Mouse (Mus musculus) midbrain, postnatal 0 days (tissue): ENCODE data around the gene Sipa1l1. TPM values are rescaled to one million over a fixed set of nuclear protein-coding genes. Genes with fewer than 3 reads are reported as not detected.

Experiments
- ATAC-seq: fragments of 200-750 bp; cut with Nextera tagmentation; 2 replicates; pipeline ENCODE4 v1.8.0; 2017; ENCODE audit warnings: moderate number of reproducible peaks, mild to moderate bottlenecking, moderate TSS enrichment, moderate library complexity; ENCODE audit not compliant: low FRiP score
- DNase-seq: peaks from one replicate; pipeline ENCODE4 v3.0.0-alpha.2; 2015; ENCODE audit warnings: low spot score
- H3K27ac ChIP-seq: fragments of 300-500 bp; sonication (generic); 2 replicates; pipeline ENCODE4 v1.5.1; 2014; ENCODE audit warnings: low read depth, mild to moderate bottlenecking, low read length, mixed read lengths
- H3K27me3 ChIP-seq: fragments of 300-500 bp; sonication (generic); 2 replicates; pipeline ENCODE4 v1.6.1; 2014; ENCODE audit warnings: low read length, control low read depth, mixed read lengths; ENCODE audit not compliant: insufficient read depth
- H3K36me3 ChIP-seq: fragments of 300-500 bp; sonication (generic); 2 replicates; pipeline ENCODE4 v1.6.1; 2014; ENCODE audit warnings: low read length, control low read depth, mixed read lengths; ENCODE audit not compliant: insufficient read depth
- H3K4me1 ChIP-seq: fragments of 300-500 bp; sonication (generic); 2 replicates; pipeline ENCODE4 v1.6.1; 2014; ENCODE audit warnings: mild to moderate bottlenecking, control low read depth, antibody characterized with exemption, low read length, mixed read lengths; ENCODE audit not compliant: insufficient read depth
- H3K4me2 ChIP-seq: fragments of 300-500 bp; sonication (generic); 2 replicates; pipeline ENCODE4 v1.6.1; 2014; ENCODE audit warnings: low read depth, mild to moderate bottlenecking, low read length, mixed read lengths; ENCODE audit not compliant: poor library complexity, severe bottlenecking
- H3K4me3 ChIP-seq: fragments of 300-500 bp; sonication (generic); 2 replicates; pipeline ENCODE4 v1.5.1; 2014; ENCODE audit warnings: low read depth, mild to moderate bottlenecking, low read length, moderate library complexity
- H3K9ac ChIP-seq: fragments of 300-500 bp; sonication (generic); replicated peaks from 2 replicates; pipeline ENCODE4 v1.6.1; 2014; ENCODE audit warnings: mild to moderate bottlenecking, low read length, moderate library complexity, mixed read lengths; ENCODE audit not compliant: poor library complexity, severe bottlenecking
- H3K9me3 ChIP-seq: fragments of 300-500 bp; sonication (generic); 2 replicates; pipeline ENCODE4 v1.6.1; 2016; ENCODE audit warnings: low read length, control low read depth
- CTCF ChIP-seq: IDR thresholded peaks from 2 replicates; pipeline ENCODE4 v1.5.1; 2016; ENCODE audit warnings: antibody characterized with exemption, mild to moderate bottlenecking
- WGBS: fragments of 180-500 bp; shearing (Covaris S2); extraction: QIAGEN DNeasy Blood & Tissue Kit; methylation state at CpG from one replicate; pipeline ENCODE4 v1.1.7; 2014; 5-methylcytosine and 5-hydroxymethylcytosine counted together
- polyA plus RNA-seq: library from polyadenylated mRNA; unstranded; fragments of >200 nt; fragmentation: Nextera tagmentation; extraction: Ambion mirVana; gene quantifications from 2 replicates; pipeline ENCODE4 v1.2.1, GENCODE M21; 2015
- total RNA-seq: library from RNA; depleted of rRNA; stranded (reverse); fragments of >200 nt; gene quantifications from 2 replicates; pipeline ENCODE4 v1.2.3, GENCODE M21; 2014

The Sipa1l1 gene
- total and polyA plus RNA-seq, 2 experiments from 2014 or later: 7.1 to 22.2 TPM

DNA sequence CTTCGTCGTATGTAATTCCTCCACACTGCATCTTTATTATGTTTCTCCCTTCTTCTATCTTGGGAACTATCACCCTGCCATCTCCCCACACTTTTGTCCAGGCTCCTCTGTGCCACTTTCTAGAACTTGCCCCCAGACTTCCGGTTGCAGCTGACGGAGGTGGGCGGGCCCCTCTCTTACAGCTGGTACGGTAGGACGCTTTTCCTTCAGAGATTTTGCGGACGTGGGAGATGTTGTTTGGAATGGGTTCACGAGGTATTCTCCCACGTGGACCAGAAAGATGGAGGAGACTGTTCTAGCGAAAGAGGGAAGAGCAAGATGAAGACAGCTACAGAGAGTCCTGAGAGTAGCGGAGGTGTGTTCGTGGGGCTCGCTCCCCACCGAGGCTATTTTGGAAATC lies 10.6 kb upstream of the Sipa1l1 start:
- DNase-seq: no peak
- no peak for TF ChIP-seq CTCF
- WGBS: 96% methylated on average over 16 of the region's 16 CpGs
- Histone ChIP-seq H3K9me3 (no peaks in the 10 kb centered on the region), H3K27me3 (no peaks in the 10 kb centered on the region), H3K4me3 (no peak overlapping the region), H3K4me1 (no peaks in the 10 kb centered on the region), H3K4me2 (no peak overlapping the region), H3K9ac (no peak overlapping the region), H3K36me3 (no peaks in the 10 kb centered on the region), H3K27ac (no peak overlapping the region)
- no peak for ATAC-seq

DNA sequence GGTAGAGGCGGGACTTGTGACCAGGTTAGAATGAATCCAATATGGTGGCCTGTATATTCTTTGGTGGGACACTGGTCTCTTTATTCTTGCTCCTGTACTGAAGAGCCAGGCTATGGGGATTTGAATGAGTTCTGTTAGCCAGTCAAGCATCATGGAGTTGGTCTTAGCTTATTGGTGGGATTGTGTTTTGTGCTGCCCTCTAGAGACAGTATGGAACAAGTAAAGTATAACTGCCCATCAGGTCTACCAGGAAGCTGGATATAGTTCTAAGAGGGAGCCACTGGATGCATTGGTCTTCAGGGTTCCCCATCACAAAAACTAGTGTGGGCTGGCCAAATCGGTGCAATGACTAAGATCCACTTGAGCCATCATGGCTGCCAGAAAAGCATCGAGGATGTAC lies 9.7 kb upstream of the Sipa1l1 start:
- H3K4me2 ChIP-seq: no peak overlapping the region
- DNase-seq (no peak), ATAC-seq (no peak)
- 93% methylated on average over 3 of the region's 3 CpGs for WGBS
- no peaks in the 10 kb centered on the region for H3K9me3 ChIP-seq
- TF ChIP-seq CTCF: no peak
- H3K27me3 ChIP-seq: no peaks in the 10 kb centered on the region
- H3K9ac ChIP-seq: no peak overlapping the region
- no peaks in the 10 kb centered on the region for H3K4me1 ChIP-seq
- no peak overlapping the region for H3K4me3 ChIP-seq
- no peaks in the 10 kb centered on the region for H3K36me3 ChIP-seq
- H3K27ac ChIP-seq: no peak overlapping the region

DNA sequence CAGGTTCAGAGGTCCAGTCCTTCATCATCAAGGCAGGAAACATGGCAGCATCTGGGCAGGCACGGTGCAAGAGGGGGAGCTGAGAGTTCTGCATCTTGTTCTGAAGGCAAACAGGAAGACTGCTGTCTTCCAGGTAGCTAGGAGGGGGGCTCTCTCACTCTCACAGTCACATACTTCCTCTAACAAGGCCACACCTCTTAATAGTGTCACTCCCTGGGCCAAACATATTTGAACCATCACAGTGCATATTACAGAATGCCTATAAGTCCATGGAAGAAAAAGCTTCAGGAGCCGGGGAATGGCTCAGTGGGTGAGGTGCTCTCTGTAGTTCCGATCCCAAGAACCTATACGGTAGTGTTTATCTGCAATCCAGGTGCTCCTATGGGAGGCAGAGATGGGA lies 3.5 kb upstream of the Sipa1l1 start:
- Histone ChIP-seq H3K4me3 (no peak overlapping the region), H3K4me2 (no peak overlapping the region), H3K4me1 (0 out of 2 replicates have a peak, but pooled peaks cover 2% of the 10 kb centered on the region), H3K27ac (no peak overlapping the region), H3K36me3 (no peaks in the 10 kb centered on the region), H3K9ac (no peak overlapping the region), H3K27me3 (no peaks in the 10 kb centered on the region), H3K9me3 (no peaks in the 10 kb centered on the region)
- ATAC-seq: no peak
- DNase-seq: no peak
- TF ChIP-seq CTCF: no peak
- 88% methylated on average over 4 of the region's 4 CpGs for WGBS

DNA sequence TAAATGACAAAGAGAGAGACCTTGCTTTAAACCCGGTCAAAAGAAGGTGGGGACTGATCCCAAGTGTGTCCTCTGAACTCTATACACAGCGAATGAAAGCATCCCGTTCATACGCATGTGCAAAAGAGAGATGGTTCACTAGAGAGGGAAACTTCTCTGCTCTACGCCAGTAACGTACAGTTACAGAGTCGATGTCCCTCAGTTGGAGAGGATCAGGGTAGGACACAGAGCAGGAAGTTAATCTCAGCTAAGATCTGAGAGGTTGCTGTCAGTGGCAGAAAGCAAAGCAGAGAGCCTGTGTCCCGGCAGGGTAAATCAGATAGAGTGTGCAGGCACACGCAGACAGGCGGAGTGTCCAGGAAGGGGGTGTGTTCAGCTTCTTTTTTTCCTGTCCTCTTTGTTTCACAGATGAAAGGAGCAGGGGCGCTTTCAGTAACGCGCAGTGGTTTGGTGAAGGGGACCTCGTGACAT lies 3.0 kb upstream of the Sipa1l1 start:
- Histone ChIP-seq H3K27me3 (no peaks in the 10 kb centered on the region), H3K27ac (no peak overlapping the region), H3K4me3 (no peak overlapping the region), H3K9ac (no peak overlapping the region), H3K9me3 (no peaks in the 10 kb centered on the region), H3K36me3 (no peaks in the 10 kb centered on the region), H3K4me2 (peak overlapping the region; percentile 18; the same call in 1 of the 2 replicates), H3K4me1 (0 out of 2 replicates have a peak, but pooled peaks cover 3% of the 10 kb centered on the region)
- WGBS: 22% methylated on average over 14 of the region's 14 CpGs
- ATAC-seq: no peak
- DNase-seq: no peak
- TF ChIP-seq CTCF: no peak

DNA sequence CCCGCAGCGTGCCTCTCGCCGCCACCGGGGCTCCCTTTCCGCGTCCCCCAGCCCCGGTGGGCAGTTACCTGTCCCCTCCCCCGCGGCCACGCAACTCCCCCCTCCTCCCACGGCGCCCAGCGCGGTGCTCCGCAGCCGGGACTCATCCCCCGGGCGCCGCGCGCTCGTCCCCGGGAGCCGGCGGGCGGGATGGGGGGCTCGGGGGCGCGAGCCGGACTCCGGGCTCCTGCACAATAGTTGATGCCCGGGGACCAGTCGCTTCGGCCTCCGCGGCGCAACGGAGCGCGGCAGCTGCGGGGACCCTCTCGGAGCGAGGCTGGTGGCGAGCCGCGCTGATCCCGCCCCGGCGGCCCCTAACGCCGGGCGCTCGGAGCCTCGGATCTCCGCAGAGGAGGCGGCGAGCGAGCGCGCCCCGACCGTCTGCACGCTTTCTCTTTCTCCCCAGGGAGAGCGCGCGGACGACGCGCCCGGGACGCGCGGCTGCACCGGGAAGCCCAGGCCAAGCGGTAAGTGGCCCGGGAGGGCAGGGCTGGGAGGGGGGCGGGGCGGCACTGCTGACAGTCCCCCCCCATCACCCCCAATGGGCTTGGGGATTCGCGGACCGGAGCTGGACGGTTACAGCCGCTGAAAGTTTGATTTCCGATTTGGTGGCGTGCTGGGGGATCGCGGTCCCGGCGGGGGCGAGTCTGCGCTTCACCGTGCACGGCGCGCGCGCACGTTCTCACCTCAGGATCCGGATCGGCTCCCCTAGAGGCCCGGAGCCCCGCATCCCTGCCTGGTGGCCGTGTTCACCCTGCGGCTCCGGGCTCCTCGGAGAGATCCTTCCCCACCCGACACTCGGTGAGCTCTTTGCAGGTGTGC lies 681 bp downstream of the Sipa1l1 start:
- peak; percentile 77 for ATAC-seq
- Histone ChIP-seq H3K27me3 (no peaks in the 10 kb centered on the region), H3K4me3 (peak overlapping the region; percentile 93), H3K9ac (peak overlapping the region; percentile 92), H3K4me2 (peak overlapping the region; percentile 99), H3K4me1 (0 out of 2 replicates have a peak, but pooled peaks cover 4% of the 10 kb centered on the region), H3K27ac (peak overlapping the region; percentile 82), H3K36me3 (no peaks in the 10 kb centered on the region), H3K9me3 (no peaks in the 10 kb centered on the region)
- WGBS: 0% methylated on average over 70 of the region's 109 CpGs
- DNase-seq: peak; percentile 64
- TF ChIP-seq CTCF: peak; percentile 16; the same call in 1 of the 2 replicates
